Mouse (Mus musculus) midbrain, embryonic 15.5 days (tissue): ENCODE results near the gene Zfp612. TPM values are rescaled to one million over a fixed set of nuclear protein-coding genes. Genes with fewer than 3 reads are reported as not detected.

ENCODE experiments used
- ATAC-seq: fragments of 200-750 bp; cut with Nextera tagmentation; replicated peaks from 2 replicates; pipeline ENCODE4 v1.8.0; 2017; ENCODE audit warnings: moderate TSS enrichment
- H3K27ac ChIP-seq: fragments of 300-500 bp; sonication (generic); 2 replicates; pipeline ENCODE4 v1.5.1; 2015; ENCODE audit warnings: mild to moderate bottlenecking, inconsistent platforms
- H3K27me3 ChIP-seq: fragments of 300-500 bp; sonication (generic); replicated peaks from 2 replicates; pipeline ENCODE4 v1.6.1; 2015; ENCODE audit warnings: inconsistent platforms
- H3K36me3 ChIP-seq: fragments of 300-500 bp; sonication (generic); replicated peaks from 2 replicates; pipeline ENCODE4 v1.6.1; 2015; ENCODE audit warnings: inconsistent platforms
- H3K4me1 ChIP-seq: fragments of 300-500 bp; sonication (generic); 2 replicates; pipeline ENCODE4 v1.6.1; 2015; ENCODE audit warnings: inconsistent platforms
- H3K4me2 ChIP-seq: fragments of 300-500 bp; sonication (generic); 2 replicates; pipeline ENCODE4 v1.6.1; 2015; ENCODE audit warnings: inconsistent platforms, mild to moderate bottlenecking, moderate library complexity
- H3K4me3 ChIP-seq: fragments of 300-500 bp; sonication (generic); 2 replicates; pipeline ENCODE4 v1.5.1; 2015; ENCODE audit warnings: mild to moderate bottlenecking, inconsistent platforms
- H3K9ac ChIP-seq: fragments of 300-500 bp; sonication (generic); 2 replicates; pipeline ENCODE4 v1.6.1; 2015; ENCODE audit warnings: mild to moderate bottlenecking, inconsistent platforms
- H3K9me3 ChIP-seq: fragments of 300-500 bp; sonication (generic); 2 replicates; pipeline ENCODE4 v1.6.1; 2016; ENCODE audit warnings: inconsistent platforms
- WGBS: fragments of 180-500 bp; shearing (Covaris S2); methylation state at CpG from one replicate; pipeline ENCODE4 v1.1.7; 2015; ENCODE audit warnings: mixed read lengths; 5-methylcytosine and 5-hydroxymethylcytosine counted together
- polyA plus RNA-seq: library from polyadenylated mRNA; unstranded; fragments of >200 nt; fragmentation: Nextera tagmentation; extraction: Ambion mirVana; gene quantifications from 2 replicates; pipeline ENCODE4 v1.2.1, GENCODE M21; 2015

The Zfp612 gene
- polyA plus RNA-seq, 1 experiment from 2014 or later: 24.5 TPM

DNA sequence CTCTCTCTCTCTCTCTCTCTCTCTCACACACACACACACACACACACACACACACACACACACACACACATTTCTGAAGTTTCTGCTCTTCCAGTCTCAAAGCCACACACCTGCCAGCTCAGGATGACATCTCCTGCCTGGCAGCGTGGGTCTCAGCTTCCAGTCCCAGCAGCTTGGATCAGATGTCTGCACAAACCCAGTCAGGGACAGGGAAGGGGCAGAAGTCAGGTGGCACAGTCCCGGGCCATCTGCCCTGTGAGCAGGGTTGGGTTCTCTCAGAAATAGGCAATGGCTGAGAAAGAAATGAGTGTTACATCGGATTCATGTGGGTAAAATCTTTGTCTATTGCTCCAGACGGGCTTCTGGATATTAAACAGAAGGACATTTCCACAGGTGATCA is 61.2 kb downstream of the Zfp612 start:
- WGBS: 65% methylated on average over 4 of the region's 4 CpGs
- Histone ChIP-seq H3K36me3 (no peaks in the 10 kb centered on the region), H3K9ac (no peak overlapping the region), H3K4me3 (no peak overlapping the region), H3K27me3 (no peaks in the 10 kb centered on the region), H3K4me1 (0 out of 2 replicates have a peak, but pooled peaks cover 2% of the 10 kb centered on the region), H3K4me2 (no peak overlapping the region), H3K27ac (no peak overlapping the region), H3K9me3 (no peaks in the 10 kb centered on the region)
- ATAC-seq: no peak

Other genes with a start within 250 kb of the Zfp612 start
- gene Phlpp2, start 211.2 kb upstream of the Zfp612 start, polyA plus RNA-seq: 4.7 and 5.2 TPM in 2 replicates
- 2.1 and 2.8 TPM in 2 replicates for gene Marveld3, start 117.5 kb upstream of the Zfp612 start, polyA plus RNA-seq
- not detected in 2 replicates for gene Tat, start 89.3 kb upstream of the Zfp612 start, polyA plus RNA-seq
- not detected in 2 replicates for gene Chst4, start 40.0 kb upstream of the Zfp612 start, polyA plus RNA-seq
- not detected in 2 replicates for gene Gm21964, start 21.5 kb downstream of the Zfp612 start, polyA plus RNA-seq
- not detected in 2 replicates for gene Gm17720, start 23.0 kb downstream of the Zfp612 start, polyA plus RNA-seq
- 144 and 153 TPM in 2 replicates for gene Calb2, start 88.5 kb downstream of the Zfp612 start, polyA plus RNA-seq
- gene Cmtr2, start 135.9 kb downstream of the Zfp612 start, polyA plus RNA-seq: 11.4 and 12.5 TPM in 2 replicates
- gene Hydin, start 187.2 kb downstream of the Zfp612 start, polyA plus RNA-seq: 0.34 and 0.44 TPM in 2 replicates